Mouse (Mus musculus) liver, adult 2 months (tissue): ENCODE measurements around the gene Mpdu1.

ENCODE experiments used
- CTCF ChIP-seq: fragments of 200-500 bp; IDR thresholded peaks from 2 replicates; pipeline ENCODE4 v1.5.1; 2011; ENCODE audit warnings: low read depth, low read length, control low read depth
- POLR2A ChIP-seq: fragments of 200-500 bp; IDR thresholded peaks from 2 replicates; pipeline ENCODE4 v1.6.1; 2011; ENCODE audit warnings: low read length, control low read depth; ENCODE audit not compliant: insufficient read depth; ENCODE audit errors: extremely low read depth

DNA sequence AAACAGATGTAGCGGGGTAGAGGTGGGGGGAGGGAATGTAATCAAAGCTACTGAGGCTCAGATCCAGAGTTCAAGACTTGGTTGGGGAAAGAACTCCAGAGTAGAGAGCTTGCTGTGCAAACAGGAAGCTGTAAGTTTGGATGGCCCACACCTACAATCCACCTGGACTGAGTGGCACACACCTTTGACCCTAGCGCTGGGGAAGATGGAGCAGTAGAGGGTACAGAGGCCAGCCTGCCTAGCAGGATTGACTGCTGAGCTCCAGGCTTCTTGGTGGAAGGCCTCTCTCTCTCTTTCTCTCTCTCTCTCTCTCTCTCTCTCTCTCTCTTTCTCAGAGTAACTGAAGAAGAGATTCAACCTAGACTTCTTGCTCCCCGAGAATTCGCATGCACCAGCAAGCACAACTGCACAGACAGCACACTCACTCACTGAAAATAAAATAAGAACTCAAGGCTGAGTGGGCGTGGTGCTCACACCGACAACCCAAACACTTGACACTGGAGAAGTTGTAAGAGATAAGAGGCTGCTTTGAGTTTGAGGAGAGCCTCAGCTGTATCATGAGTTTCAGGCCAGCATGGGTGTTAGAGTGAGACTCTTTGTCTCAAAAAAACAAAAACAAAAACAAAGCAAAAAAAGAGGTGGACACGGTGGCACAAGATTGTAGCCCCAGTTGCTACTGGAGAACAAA lies 41.9 kb downstream of the Mpdu1 start:
- TF ChIP-seq POLR2A: no peak
- TF ChIP-seq CTCF: no peak
